Mouse (Mus musculus): ENCODE measurements at regions not wholly inside any gene's neighbourhood (a gene's known extent, or its start where the extent isn't known, plus 50 kb on each side); places are given as distances from the start of the nearest gene placed in this dataset.
"Not testable (repeated sequence)": the region's sequence is repeated elsewhere in the genome, so short reads cannot be mapped to it uniquely, and the experiment has no call there.

DNA sequence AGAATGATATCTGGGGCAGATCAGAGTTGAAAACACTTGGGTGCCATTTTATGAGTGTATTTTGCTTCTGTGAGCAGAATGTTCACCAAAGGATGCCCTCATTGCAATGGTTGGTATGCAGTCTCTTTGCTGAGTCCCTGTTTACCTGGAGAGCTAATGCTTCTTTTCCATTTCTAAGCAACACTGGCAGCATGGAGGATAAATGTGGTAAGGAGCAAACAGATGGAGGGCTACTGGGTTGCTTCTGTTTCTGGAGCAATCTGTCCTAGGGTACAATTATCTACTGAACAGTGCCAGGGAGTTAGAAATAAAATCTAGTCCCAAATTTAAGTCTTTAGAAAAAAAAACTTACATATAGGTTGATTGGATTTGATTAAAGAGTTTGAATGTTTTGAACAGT is 245.9 kb downstream of the AI429214 start:
- DNase-seq: no peak

DNA sequence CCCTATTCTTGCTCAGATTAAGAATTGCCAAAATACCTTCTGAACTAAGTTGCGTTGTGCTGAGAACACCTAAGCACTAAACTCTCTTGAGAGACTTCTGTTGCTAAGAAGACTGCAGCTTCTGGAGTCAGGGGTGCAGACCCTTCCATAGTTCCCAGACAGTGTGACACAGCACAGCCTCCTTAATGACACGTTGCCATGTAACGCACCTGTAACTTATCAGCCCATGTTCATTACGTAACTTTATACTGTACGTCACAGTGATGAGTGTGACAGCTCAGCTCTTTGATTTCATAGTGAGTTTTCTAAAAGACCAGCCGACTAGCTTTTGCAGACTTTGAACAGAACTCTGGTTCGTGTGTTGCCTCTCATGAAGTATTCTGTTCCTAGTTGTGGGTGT is 257.8 kb downstream of the AI429214 start:
- not testable (repeated sequence) for DNase-seq

DNA sequence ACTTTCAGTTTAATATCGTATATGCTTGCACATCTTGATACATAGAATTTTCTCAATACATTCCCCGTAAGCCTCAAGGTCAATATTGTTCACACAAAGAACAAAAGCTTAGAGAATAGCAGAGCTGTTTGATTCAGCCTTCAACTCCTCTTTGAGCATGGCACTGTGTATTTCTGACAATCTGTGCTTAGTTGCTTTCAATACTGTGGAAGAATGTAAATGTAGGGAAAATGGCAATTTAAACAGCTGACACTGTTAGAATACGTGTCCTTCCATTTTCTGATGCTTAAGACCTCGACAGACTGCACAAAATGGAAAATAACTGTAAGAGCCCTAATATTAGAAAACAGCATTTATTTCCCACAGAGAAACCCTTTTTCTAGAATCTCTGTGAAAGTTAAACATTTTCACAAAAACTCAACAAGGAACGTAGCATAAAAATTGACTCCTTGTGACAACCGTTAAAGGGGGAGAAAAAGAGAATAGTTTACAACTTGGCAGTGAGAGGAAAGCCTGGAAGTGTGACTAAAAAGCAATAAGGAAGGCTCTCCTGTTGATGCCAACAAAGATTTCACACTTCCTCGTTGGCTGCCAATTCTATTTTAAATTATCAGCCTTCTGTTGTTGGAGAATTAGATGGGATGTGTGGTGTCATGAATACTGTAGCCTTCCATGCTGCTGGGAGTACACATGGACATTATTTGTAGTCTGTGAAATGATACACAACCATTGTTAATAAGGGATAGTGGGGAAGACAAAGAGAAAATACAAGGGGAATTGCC is 297.9 kb downstream of the AI429214 start:
- DNase-seq: no peak
